Mouse (Mus musculus) hindbrain, embryonic 14.5 days (tissue): Measurements from ENCODE around the gene Hoxb4. TPM values are rescaled to one million over a fixed set of nuclear protein-coding genes. Genes with fewer than 3 reads are reported as not detected.

Experiments
- ATAC-seq: fragments of 200-750 bp; cut with Nextera tagmentation; 2 replicates; pipeline ENCODE4 v1.8.0; 2017; ENCODE audit warnings: moderate number of reproducible peaks, mild to moderate bottlenecking, moderate TSS enrichment, moderate library complexity; ENCODE audit not compliant: low FRiP score
- DNase-seq: peaks from one replicate; pipeline ENCODE4 v3.0.0-alpha.2; 2015; ENCODE audit warnings: low spot score
- H3K27ac ChIP-seq: fragments of 300-500 bp; sonication (generic); 2 replicates; pipeline ENCODE4 v1.5.1; 2014; ENCODE audit warnings: mild to moderate bottlenecking, moderate library complexity
- H3K27me3 ChIP-seq: fragments of 300-500 bp; sonication (generic); 2 replicates; pipeline ENCODE4 v1.6.1; 2014; ENCODE audit warnings: mild to moderate bottlenecking, low read length, mixed read lengths; ENCODE audit not compliant: control insufficient read depth, insufficient read depth
- H3K36me3 ChIP-seq: fragments of 300-500 bp; sonication (generic); replicated peaks from 2 replicates; pipeline ENCODE4 v1.6.1; 2014; ENCODE audit not compliant: control insufficient read depth, insufficient read depth
- H3K4me1 ChIP-seq: fragments of 300-500 bp; sonication (generic); replicated peaks from 2 replicates; pipeline ENCODE4 v1.6.1; 2014; ENCODE audit warnings: antibody characterized with exemption, low read length, mixed read lengths; ENCODE audit not compliant: control insufficient read depth, insufficient read depth
- H3K4me2 ChIP-seq: fragments of 300-500 bp; sonication (generic); replicated peaks from 2 replicates; pipeline ENCODE4 v1.6.1; 2014; ENCODE audit warnings: mild to moderate bottlenecking, moderate library complexity
- H3K4me3 ChIP-seq: fragments of 300-500 bp; sonication (generic); replicated peaks from 2 replicates; pipeline ENCODE4 v1.5.1; 2014; ENCODE audit warnings: mild to moderate bottlenecking, low read length
- H3K9ac ChIP-seq: fragments of 300-500 bp; sonication (generic); 2 replicates; pipeline ENCODE4 v1.6.1; 2014
- H3K9me3 ChIP-seq: fragments of 300-500 bp; sonication (generic); 2 replicates; pipeline ENCODE4 v1.6.1; 2016; ENCODE audit warnings: low read length; ENCODE audit not compliant: control insufficient read depth
- WGBS: fragments of 180-500 bp; shearing (Covaris S2); extraction: QIAGEN DNeasy Blood & Tissue Kit; methylation state at CpG from one replicate; pipeline ENCODE4 v1.1.7; 2014; 5-methylcytosine and 5-hydroxymethylcytosine counted together
- polyA plus RNA-seq: library from polyadenylated mRNA; unstranded; fragments of >200 nt; fragmentation: Nextera tagmentation; extraction: Ambion mirVana; gene quantifications from 2 replicates; pipeline ENCODE4 v1.2.1, GENCODE M21; 2014

Hoxb4 gene
- polyA plus RNA-seq, 1 experiment from 2014 or later = 5.4 TPM

DNA sequence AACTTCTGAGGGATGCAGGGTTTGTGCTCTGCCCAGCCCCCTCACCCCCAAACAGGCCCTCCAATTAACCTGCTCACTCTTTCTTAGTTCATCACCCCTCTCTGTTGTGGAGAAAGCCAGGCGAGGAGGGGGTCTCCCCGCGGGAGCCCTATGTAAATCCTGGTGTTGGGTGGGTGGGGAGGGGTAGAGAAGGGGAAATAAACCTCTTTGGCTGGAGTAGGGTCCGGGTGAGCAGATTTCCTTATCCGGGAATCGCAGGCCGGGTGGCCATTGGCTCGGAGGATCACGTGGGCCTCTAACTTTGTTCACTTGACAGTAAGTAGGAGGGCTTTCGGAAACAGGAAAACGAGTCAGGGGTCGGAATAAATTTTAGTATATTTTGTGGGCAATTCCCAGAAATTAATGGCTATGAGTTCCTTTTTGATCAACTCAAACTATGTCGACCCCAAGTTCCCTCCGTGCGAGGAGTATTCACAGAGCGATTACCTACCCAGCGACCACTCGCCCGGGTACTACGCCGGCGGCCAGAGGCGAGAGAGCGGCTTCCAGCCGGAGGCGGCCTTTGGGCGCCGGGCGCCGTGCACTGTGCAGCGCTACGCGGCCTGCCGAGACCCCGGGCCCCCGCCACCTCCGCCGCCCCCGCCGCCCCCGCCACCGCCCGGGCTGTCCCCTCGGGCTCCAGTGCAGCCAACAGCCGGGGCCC, 452 bp downstream of the Hoxb4 start:
- Histone ChIP-seq H3K27me3 (peaks cover 90% of the 10 kb centered on the region), H3K9ac (peak overlapping the region; percentile 97), H3K4me1 (no peaks in the 10 kb centered on the region; the same call in 1 of the 2 replicates), H3K9me3 (no peaks in the 10 kb centered on the region), H3K4me3 (peak overlapping the region; percentile 48), H3K36me3 (no peaks in the 10 kb centered on the region), H3K4me2 (peak overlapping the region; percentile 77), H3K27ac (peak overlapping the region; percentile 99)
- peak; percentile 71 for ATAC-seq
- under 1% methylated on average over 36 of the region's 45 CpGs for WGBS
- peak; percentile 77 for DNase-seq

GRCm38 (mm10) chr11:96319071-96319902, 1.2 kb downstream of the Hoxb4 start:
- H3K27ac ChIP-seq = peak overlapping the region; percentile 99
- ATAC-seq (peak; percentile 58), DNase-seq (no peak)
- H3K4me1 ChIP-seq = no peaks in the 10 kb centered on the region
- WGBS = under 1% methylated on average over 33 of the region's 34 CpGs
- peaks cover 88% of the 10 kb centered on the region for H3K27me3 ChIP-seq
- H3K4me3 ChIP-seq = peak overlapping the region; percentile 48
- H3K9me3 ChIP-seq = no peaks in the 10 kb centered on the region
- H3K36me3 ChIP-seq = no peaks in the 10 kb centered on the region
- peak overlapping the region; percentile 97 for H3K9ac ChIP-seq
- peak overlapping the region; percentile 77 for H3K4me2 ChIP-seq

- Histone ChIP-seq H3K27me3 (peaks cover 88% of the 10 kb centered on the region), H3K9me3 (no peaks in the 10 kb centered on the region), H3K4me2 (peak overlapping the region; percentile 77), H3K36me3 (no peaks in the 10 kb centered on the region), H3K27ac (peak overlapping the region; percentile 99), H3K4me1 (no peaks in the 10 kb centered on the region), H3K9ac (peak overlapping the region; percentile 97), H3K4me3 (peak overlapping the region; percentile 48)
- WGBS = under 1% methylated on average over 29 of the region's 29 CpGs
- ATAC-seq (no peak), DNase-seq (no peak)
Observed at GRCm38 (mm10) chr11:96319910-96320309, 1.8 kb downstream of the Hoxb4 start.

- H3K9me3 ChIP-seq = no peaks in the 10 kb centered on the region
- no peaks in the 10 kb centered on the region for H3K36me3 ChIP-seq
- 2% methylated on average over 17 of the region's 17 CpGs for WGBS
- peak overlapping the region; percentile 99 for H3K27ac ChIP-seq
- peaks cover 88% of the 10 kb centered on the region for H3K27me3 ChIP-seq
- no peaks in the 10 kb centered on the region for H3K4me1 ChIP-seq
- ATAC-seq (no peak), DNase-seq (no peak)
- H3K4me3 ChIP-seq = peak overlapping the region; percentile 48
- peak overlapping the region; percentile 77 for H3K4me2 ChIP-seq
- H3K9ac ChIP-seq = peak overlapping the region; percentile 97
Observed at GRCm38 (mm10) chr11:96320688-96321087, 2.6 kb downstream of the Hoxb4 start.

- WGBS = 11% methylated on average over 5 of the region's 5 CpGs
- no peak for ATAC-seq
- H3K9ac ChIP-seq = peak overlapping the region; percentile 97
- no peaks in the 10 kb centered on the region for H3K9me3 ChIP-seq
- H3K4me3 ChIP-seq = peak overlapping the region; percentile 48
- peak overlapping the region; percentile 99 for H3K27ac ChIP-seq
- H3K4me1 ChIP-seq = no peaks in the 10 kb centered on the region
- no peaks in the 10 kb centered on the region for H3K36me3 ChIP-seq
- peak overlapping the region; percentile 77 for H3K4me2 ChIP-seq
- peaks cover 89% of the 10 kb centered on the region for H3K27me3 ChIP-seq
- no peak for DNase-seq
Observed at GRCm38 (mm10) chr11:96321846-96322245, 3.8 kb downstream of the Hoxb4 start.

DNA sequence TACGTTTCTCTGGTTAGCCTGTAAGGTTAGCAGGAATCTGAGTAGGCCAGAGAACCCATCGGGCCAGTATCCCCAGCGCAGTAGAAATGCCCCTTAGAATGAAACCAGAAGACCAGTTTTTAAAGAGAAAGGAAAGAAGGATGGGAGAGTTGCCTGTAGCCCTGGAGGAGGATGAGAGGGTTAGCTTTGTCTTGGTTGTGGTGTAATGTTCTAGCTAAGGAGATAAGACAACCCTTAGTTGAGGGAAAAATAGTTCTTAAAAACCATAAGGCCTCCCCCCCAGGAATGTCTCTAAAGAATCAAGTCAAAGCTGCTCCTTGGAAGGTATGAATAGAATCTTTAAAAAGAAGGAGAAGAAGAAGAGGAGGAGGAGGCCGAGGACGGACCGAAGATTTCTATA, 4.7 kb downstream of the Hoxb4 start:
- Histone ChIP-seq H3K27me3 (peaks cover 96% of the 10 kb centered on the region), H3K9ac (peak overlapping the region; percentile 97), H3K4me2 (peak overlapping the region; percentile 77), H3K36me3 (no peaks in the 10 kb centered on the region), H3K4me3 (peak overlapping the region; percentile 48), H3K27ac (peak overlapping the region; percentile 99), H3K9me3 (no peaks in the 10 kb centered on the region), H3K4me1 (no peaks in the 10 kb centered on the region)
- DNase-seq = no peak
- WGBS = 5% methylated on average over 6 of the region's 6 CpGs
- ATAC-seq = no peak

GRCm38 (mm10) chr11:96323154-96323553, 5.1 kb downstream of the Hoxb4 start, which contains the start of gene Hoxb3:
Gene Hoxb3, plus strand, starts transcription at chr11:96323326.
- peak within 1 kb of the TSS; percentile 48 for H3K4me3 ChIP-seq
- no peak for ATAC-seq
- 3% methylated on average over 10 of the region's 10 CpGs for WGBS
- no peak for DNase-seq
- peaks cover 96% of the 10 kb centered on the region for H3K27me3 ChIP-seq
- H3K27ac ChIP-seq = peak within 1 kb of the TSS; percentile 99
- H3K9ac ChIP-seq = peak within 1 kb of the TSS; percentile 97
- no peaks in the 10 kb centered on the region for H3K36me3 ChIP-seq
- no peaks in the 10 kb centered on the region for H3K4me1 ChIP-seq
- H3K9me3 ChIP-seq = no peaks in the 10 kb centered on the region
- peak within 1 kb of the TSS; percentile 77 for H3K4me2 ChIP-seq

DNA sequence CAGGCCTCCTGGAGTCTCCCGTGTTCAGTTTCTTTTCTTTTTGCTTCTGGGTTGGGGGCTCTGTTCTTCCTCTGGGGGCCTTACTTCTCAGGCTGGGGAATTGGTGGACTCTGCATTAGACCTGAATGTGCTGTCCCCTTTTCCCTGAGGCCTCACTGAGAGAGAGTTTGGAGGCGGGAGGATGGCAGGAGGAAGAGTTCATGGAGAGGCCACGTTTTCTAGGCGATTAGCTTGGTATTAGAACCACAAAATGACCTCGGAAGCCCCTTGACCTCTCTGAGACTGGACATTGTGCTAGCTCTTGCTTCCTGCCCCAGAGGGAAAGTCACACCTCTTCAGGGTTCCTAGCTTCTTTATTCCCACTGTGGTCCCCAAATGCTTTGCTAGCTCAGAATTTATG, 6.1 kb downstream of the Hoxb4 start:
- no peak for DNase-seq
- H3K36me3 ChIP-seq = no peaks in the 10 kb centered on the region
- peaks cover 96% of the 10 kb centered on the region for H3K27me3 ChIP-seq
- H3K27ac ChIP-seq = peak overlapping the region; percentile 99
- H3K9me3 ChIP-seq = no peaks in the 10 kb centered on the region
- H3K9ac ChIP-seq = peak overlapping the region; percentile 97
- 1% methylated on average over 5 of the region's 5 CpGs for WGBS
- ATAC-seq = no peak
- H3K4me3 ChIP-seq = peak overlapping the region; percentile 48
- H3K4me2 ChIP-seq = peak overlapping the region; percentile 77
- no peaks in the 10 kb centered on the region for H3K4me1 ChIP-seq

DNA sequence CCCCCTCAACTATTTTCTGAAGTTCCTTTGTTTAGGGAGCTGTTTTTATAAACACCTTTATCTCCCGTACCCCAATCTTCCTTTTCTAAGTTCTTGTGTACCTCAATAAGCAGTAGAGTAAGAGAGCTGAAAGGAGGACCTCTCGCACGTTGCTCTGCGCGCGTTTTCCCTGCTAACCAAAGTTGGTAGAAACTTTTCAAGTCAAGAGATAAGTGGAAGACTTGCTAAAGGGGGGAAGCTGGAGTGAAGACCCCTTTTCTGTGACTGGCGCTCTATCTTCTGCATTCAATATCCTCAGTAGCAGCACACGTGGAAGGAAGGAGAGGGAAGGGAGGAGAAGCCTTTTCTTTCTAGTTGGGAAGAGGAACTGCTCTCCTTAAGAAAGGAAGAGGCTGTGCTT, 6.9 kb downstream of the Hoxb4 start:
- H3K36me3 ChIP-seq = no peaks in the 10 kb centered on the region
- WGBS = 2% methylated on average over 8 of the region's 8 CpGs
- peak overlapping the region; percentile 77 for H3K4me2 ChIP-seq
- H3K27ac ChIP-seq = peak overlapping the region; percentile 99
- no peaks in the 10 kb centered on the region for H3K9me3 ChIP-seq
- peaks cover 96% of the 10 kb centered on the region for H3K27me3 ChIP-seq
- H3K4me1 ChIP-seq = no peaks in the 10 kb centered on the region
- ATAC-seq = no peak
- no peak for DNase-seq
- H3K9ac ChIP-seq = peak overlapping the region; percentile 97
- H3K4me3 ChIP-seq = peak overlapping the region; percentile 48
